Mouse (Mus musculus): ENCODE data around the gene Col11a2.

DNA sequence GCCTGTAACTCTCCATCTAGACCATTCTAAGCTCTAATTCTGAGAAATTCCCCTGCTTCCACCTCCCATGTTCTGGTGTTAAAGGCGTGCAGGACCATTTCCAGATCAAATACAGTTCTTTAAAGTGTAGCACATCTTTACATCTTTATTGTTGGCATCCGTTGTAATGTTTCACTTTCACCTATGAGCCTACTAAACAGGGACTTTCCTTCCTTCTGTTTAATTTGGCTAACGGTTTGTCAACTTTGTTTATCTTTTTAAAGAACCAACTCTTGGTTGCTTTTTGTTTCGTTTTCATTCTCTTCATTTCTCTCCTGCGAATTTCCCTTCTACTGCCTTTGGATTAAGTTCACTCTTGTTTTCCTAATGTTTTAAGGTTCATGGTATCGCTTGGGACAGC, 63.6 kb downstream of the Col11a2 start:
- no peak for TF ChIP-seq POLR2A (IDR thresholded peaks at IDR 0.05; ENCODE audit: borderline replicate concordance, control insufficient read depth, low read depth, low read length)
- TF ChIP-seq CTCF (IDR thresholded peaks at IDR 0.05; ENCODE audit: control insufficient read depth, insufficient read depth, low read length), result no peak

Data from bone marrow, adult 2 months (tissue).